In genomic region chr6:100336591-100337148, GRCm38 (mm10) we compare ENCODE assay signal across 7 mouse cellular contexts. TPM values are rescaled to one million over a fixed set of nuclear protein-coding genes. Genes with fewer than 3 reads are reported as not detected.
DNase-seq lines count a peak whose midpoint lies in the region; ATAC-seq and TF ChIP-seq lines count a peak whose summit lies in the region.

No protein-coding gene starts in this region.

- H3K4me3 ChIP-seq in ES-Bruce4 (ENCODE audit: low read depth, low read length): peak overlapping the region; percentile 27
- no peak overlapping the region for H3K4me3 ChIP-seq in kidney, embryonic 14.5 days (ENCODE audit: low read length)
- no peak overlapping the region for H3K4me3 ChIP-seq in neural tube, embryonic 12.5 days

- peaks cover 10% of the 10 kb centered on the region for H3K4me1 ChIP-seq in ES-Bruce4 (ENCODE audit: control insufficient read depth, insufficient read depth, low read length)
- peaks cover 13% of the 10 kb centered on the region for H3K4me1 ChIP-seq in kidney, embryonic 14.5 days (ENCODE audit: control insufficient read depth, insufficient read depth, low read length)
- H3K4me1 ChIP-seq in neural tube, embryonic 12.5 days: peaks cover 20% of the 10 kb centered on the region

- no peaks in the 10 kb centered on the region for H3K36me3 ChIP-seq in ES-Bruce4 (ENCODE audit: control insufficient read depth, insufficient read depth, low read length, poor library complexity, severe bottlenecking)
- no peaks in the 10 kb centered on the region for H3K36me3 ChIP-seq in kidney, embryonic 14.5 days (ENCODE audit: control insufficient read depth, insufficient read depth, low read length)
- no peaks in the 10 kb centered on the region for H3K36me3 ChIP-seq in neural tube, embryonic 12.5 days

- no peak for ATAC-seq in kidney, embryonic 14.5 days (ENCODE audit: low FRiP score, low TSS enrichment)
- ATAC-seq in neural tube, embryonic 12.5 days (ENCODE audit: low FRiP score, low read depth): no peak

- no peak for TF ChIP-seq CTCF in ES-Bruce4 (IDR thresholded peaks at IDR 0.05; ENCODE audit: low read depth, low read length)

- TF ChIP-seq POLR2A in ES-Bruce4 (IDR thresholded peaks at IDR 0.05; ENCODE audit: insufficient read depth, low read length): no peak

- peak overlapping the region; percentile 95 for H3K27ac ChIP-seq in ES-Bruce4 (ENCODE audit: insufficient read depth, low read length)
- H3K27ac ChIP-seq in kidney, embryonic 14.5 days (ENCODE audit: low read depth, low read length): no peak overlapping the region
- no peak overlapping the region for H3K27ac ChIP-seq in neural tube, embryonic 12.5 days

- no peaks in the 10 kb centered on the region for H3K9me3 ChIP-seq in ES-Bruce4 (replicated peaks; ENCODE audit: control insufficient read depth, insufficient read depth, low read length, poor library complexity, severe bottlenecking)
- no peaks in the 10 kb centered on the region for H3K9me3 ChIP-seq in kidney, embryonic 14.5 days (ENCODE audit: control insufficient read depth, low read length)
- H3K9me3 ChIP-seq in neural tube, embryonic 12.5 days: no peaks in the 10 kb centered on the region

- WGBS in kidney, embryonic 14.5 days: 14% methylated on average over 14 of the region's 14 CpGs
- 17% methylated on average over 14 of the region's 14 CpGs for WGBS in neural tube, embryonic 12.5 days

- peak; percentile 48 for DNase-seq in adipocyte (ENCODE audit: low spot score)
- DNase-seq in heart, adult 18-20 months: peak; percentile 29 to 53
- DNase-seq in cerebellum, adult 9-10 months: no peak
- DNase-seq in spleen, postnatal 36 days (ENCODE audit: low spot score in 2 of 2): no peak

- TF ChIP-seq EP300 in ES-Bruce4 (IDR thresholded peaks at IDR 0.05; ENCODE audit: insufficient read depth, low read depth, low read length): peak; percentile 75; the same call in 1 of the 2 replicates

- H3K27me3 ChIP-seq in ES-Bruce4 (ENCODE audit: control insufficient read depth, insufficient read depth, low read length, poor library complexity, severe bottlenecking): no peaks in the 10 kb centered on the region
- peaks cover 7% of the 10 kb centered on the region; the same call in 1 of the 2 replicates for H3K27me3 ChIP-seq in kidney, embryonic 14.5 days (ENCODE audit: control insufficient read depth, insufficient read depth, low read length)
- H3K27me3 ChIP-seq in neural tube, embryonic 12.5 days (replicated peaks): peaks cover 20% of the 10 kb centered on the region

- H3K9ac ChIP-seq in ES-Bruce4 (ENCODE audit: low read depth, poor library complexity, severe bottlenecking): peak overlapping the region; percentile 49; the same call in 1 of the 2 replicates
- no peak overlapping the region for H3K9ac ChIP-seq in kidney, embryonic 14.5 days (ENCODE audit: low read depth, low read length)
- no peak overlapping the region for H3K9ac ChIP-seq in neural tube, embryonic 12.5 days

- H3K4me2 ChIP-seq in kidney, embryonic 14.5 days (replicated peaks; ENCODE audit: low read depth, low read length): 0 out of 2 replicates have a peak overlapping the region, but pooled peaks have one; percentile 5
- H3K4me2 ChIP-seq in neural tube, embryonic 12.5 days (replicated peaks): peak overlapping the region; percentile 22

RNA-seq across cellular contexts. Expression of gene Rybp, which starts 49.4 kb away (rescaled TPM):
- polyA plus RNA-seq in ES-Bruce4 (2011; ENCODE audit: insufficient read depth, insufficient read length, low read depth, missing spikeins): 124 and 129 TPM in 2 replicates
- 10 to 100 TPM; 11.2 to 16.0 TPM for total RNA-seq in heart, adult 18-20 months (2021)
- 12.8 and 15.8 TPM in 2 replicates for polyA plus RNA-seq in kidney, embryonic 14.5 days (2014; fragmentation: Nextera tagmentation; extraction: Ambion mirVana)
- polyA plus RNA-seq in neural tube, embryonic 12.5 days (2016; fragmentation: Nextera tagmentation; extraction: Ambion mirVana): 18.5 and 21.1 TPM in 2 replicates

Comparison
In these comparisons a context has a peak if more than half of its experiments do, and no peak if none do; other contexts are left out.
1. DNase-seq: peak in adipocyte (single experiment) and heart, adult 18-20 months (2 of 2); none in cerebellum, adult 9-10 months (single experiment) and spleen, postnatal 36 days (0 of 2).